Mouse (Mus musculus) cortical plate, adult 2 months (tissue): ENCODE measurements around the gene Arf1.

ENCODE experiments used
- CTCF ChIP-seq: fragments of 200-500 bp; IDR thresholded peaks from 2 replicates; pipeline ENCODE4 v1.5.1; 2011; ENCODE audit warnings: mild to moderate bottlenecking, control low read depth, low read length; ENCODE audit not compliant: insufficient read depth; ENCODE audit errors: extremely low read depth
- POLR2A ChIP-seq: fragments of 200-500 bp; IDR thresholded peaks from 2 replicates; pipeline ENCODE4 v1.6.1; 2011; ENCODE audit warnings: mild to moderate bottlenecking, low read length, control low read depth; ENCODE audit not compliant: insufficient read depth; ENCODE audit errors: extremely low read depth

DNA sequence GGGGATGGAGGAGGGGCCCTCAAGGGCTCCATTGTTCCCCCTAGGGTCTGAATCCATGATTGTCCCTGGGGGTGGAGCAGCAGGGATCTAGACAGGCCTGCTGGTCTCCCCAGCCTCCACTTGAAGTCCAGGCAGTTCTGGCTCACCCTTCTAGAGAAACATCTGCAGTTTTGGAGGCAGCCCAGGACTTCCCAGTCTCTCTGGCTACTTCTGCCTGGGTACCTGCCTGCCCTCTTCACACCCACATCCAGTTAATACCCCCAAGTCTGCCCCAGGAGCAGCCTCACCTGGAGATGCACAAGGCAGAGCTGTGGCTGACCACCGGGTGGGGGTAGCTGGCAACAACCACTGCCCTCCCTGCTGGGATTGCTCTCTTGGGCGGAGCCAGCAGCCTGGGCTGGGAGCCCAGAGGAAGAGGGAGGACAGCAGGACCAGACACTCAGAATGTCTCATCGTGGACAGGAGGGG lies 45.2 kb downstream of the Arf1 start, which contains the start of gene Gjc2:
- TF ChIP-seq CTCF: no peak
- 0 out of 2 replicates have a peak, but pooled peaks have one; percentile 1 for TF ChIP-seq POLR2A
